Mouse (Mus musculus): ENCODE measurements around the gene Cacng4.

- TF ChIP-seq GATA1 (IDR thresholded peaks at IDR 0.05; ENCODE audit: low read length): no peak
- no peak for TF ChIP-seq TAL1 (IDR thresholded peaks at IDR 0.05; ENCODE audit: low read length)
Observed at GRCm38 (mm10) chr11:107760001-107760400, 34.4 kb downstream of the Cacng4 start.
